Mouse (Mus musculus): Measurements from ENCODE around the gene Dctn3. TPM values are rescaled to one million over a fixed set of nuclear protein-coding genes. Genes with fewer than 3 reads are reported as not detected.
"Not testable (repeated sequence)": the region's sequence is repeated elsewhere in the genome, so short reads cannot be mapped to it uniquely, and the experiment has no call there.

The Dctn3 gene
- 122 and 131 TPM in 2 replicates for polyA plus RNA-seq (2015; fragmentation: Nextera tagmentation; extraction: Ambion mirVana)

- under 1% methylated on average over 27 of the region's 27 CpGs for WGBS
Measured at GRCm38 (mm10) chr4:41722918-41723351, at the start of gene Dctn3. Gene Dctn3 (minus strand): TSS chr4:41723170.

GRCm38 (mm10) chr4:41767301-41767700 is 44.3 kb upstream of the Dctn3 start:
- H3K4me3 ChIP-seq (replicated peaks); H3K9ac ChIP-seq; H3K4me1 ChIP-seq (replicated peaks); H3K4me2 ChIP-seq (replicated peaks); H3K9me3 ChIP-seq; H3K27me3 ChIP-seq (replicated peaks); H3K27ac ChIP-seq; ATAC-seq; H3K36me3 ChIP-seq: not testable (repeated sequence)
- 78% methylated on average over 10 of the region's 10 CpGs for WGBS

More at GRCm38 (mm10) chr4:41722918-41723351, at the start of gene Dctn3:
- peak within 1 kb of the TSS; percentile 94 for H3K4me3 ChIP-seq (replicated peaks)
- peaks cover 8% of the 10 kb centered on the region for H3K4me1 ChIP-seq (replicated peaks)
- H3K27me3 ChIP-seq (replicated peaks): peaks cover 42% of the 10 kb centered on the region
- H3K4me2 ChIP-seq (replicated peaks): peak within 1 kb of the TSS; percentile 68
- peak; percentile 98 for ATAC-seq
- H3K36me3 ChIP-seq: peaks cover 8% of the 10 kb centered on the region
- no peaks in the 10 kb centered on the region for H3K9me3 ChIP-seq
- H3K9ac ChIP-seq: peak within 1 kb of the TSS; percentile 79
- no peak within 1 kb of the TSS for H3K27ac ChIP-seq

GRCm38 (mm10) chr4:41763176-41763575 is 40.2 kb upstream of the Dctn3 start:
- not testable (repeated sequence) for H3K9ac ChIP-seq; H3K9me3 ChIP-seq; H3K27me3 ChIP-seq (replicated peaks); H3K27ac ChIP-seq; H3K36me3 ChIP-seq; H3K4me3 ChIP-seq (replicated peaks); ATAC-seq; H3K4me2 ChIP-seq (replicated peaks)
- WGBS: 81% methylated on average over 5 of the region's 6 CpGs
- peaks cover 33% of the 10 kb centered on the region for H3K4me1 ChIP-seq (replicated peaks)

- not testable (repeated sequence) for H3K27me3 ChIP-seq (replicated peaks)
- 32% methylated on average over 8 of the region's 8 CpGs for WGBS
Measured at GRCm38 (mm10) chr4:41762688-41763114, 39.7 kb upstream of the Dctn3 start.

GRCm38 (mm10) chr4:41762099-41762687 is 39.2 kb upstream of the Dctn3 start:
- H3K4me3 ChIP-seq (replicated peaks): peak overlapping the region; percentile 47
- peak overlapping the region; percentile 74 for H3K4me2 ChIP-seq (replicated peaks)
- peaks cover 33% of the 10 kb centered on the region for H3K4me1 ChIP-seq (replicated peaks)
- no peaks in the 10 kb centered on the region for H3K9me3 ChIP-seq
- peak overlapping the region; percentile 92 for H3K27ac ChIP-seq
- peak overlapping the region; percentile 37 for H3K9ac ChIP-seq
- ATAC-seq: peak; percentile 14; the same call in 1 of the 2 replicates
- no peaks in the 10 kb centered on the region for H3K27me3 ChIP-seq (replicated peaks)
- WGBS: 32% methylated on average over 8 of the region's 8 CpGs
- H3K36me3 ChIP-seq: 0 out of 2 replicates have a peak, but pooled peaks cover under 1% of the 10 kb centered on the region

More at GRCm38 (mm10) chr4:41762688-41763114, 39.7 kb upstream of the Dctn3 start:
- peaks cover 33% of the 10 kb centered on the region for H3K4me1 ChIP-seq (replicated peaks)
- not testable (repeated sequence) for H3K36me3 ChIP-seq, H3K9me3 ChIP-seq, ATAC-seq
- H3K4me2 ChIP-seq (replicated peaks): peak overlapping the region; percentile 74
- H3K27ac ChIP-seq: peak overlapping the region; percentile 92
- peak overlapping the region; percentile 47 for H3K4me3 ChIP-seq (replicated peaks)
- H3K9ac ChIP-seq: peak overlapping the region; percentile 37

GRCm38 (mm10) chr4:41761680-41762079 is 38.7 kb upstream of the Dctn3 start:
- H3K4me2 ChIP-seq (replicated peaks): peak overlapping the region; percentile 74
- ATAC-seq: no peak
- peak overlapping the region; percentile 47 for H3K4me3 ChIP-seq (replicated peaks)
- 0 out of 2 replicates have a peak, but pooled peaks cover 5% of the 10 kb centered on the region for H3K36me3 ChIP-seq
- H3K9me3 ChIP-seq: no peaks in the 10 kb centered on the region
- peak overlapping the region; percentile 92 for H3K27ac ChIP-seq
- H3K4me1 ChIP-seq (replicated peaks): peaks cover 33% of the 10 kb centered on the region
- H3K27me3 ChIP-seq (replicated peaks): no peaks in the 10 kb centered on the region
- peak overlapping the region; percentile 48; the same call in 1 of the 2 replicates for H3K9ac ChIP-seq

- Histone ChIP-seq H3K4me1 (replicated peaks) (peaks cover 39% of the 10 kb centered on the region), H3K27ac (peak overlapping the region; percentile 92), H3K27me3 (replicated peaks) (no peaks in the 10 kb centered on the region), H3K36me3 (0 out of 2 replicates have a peak, but pooled peaks cover 5% of the 10 kb centered on the region), H3K4me3 (replicated peaks) (peak overlapping the region; percentile 47), H3K9ac (peak overlapping the region; percentile 48), H3K9me3 (no peaks in the 10 kb centered on the region), H3K4me2 (replicated peaks) (peak overlapping the region; percentile 74)
- ATAC-seq: peak; percentile 5; the same call in 1 of the 2 replicates
- 69% methylated on average over 4 of the region's 4 CpGs for WGBS
Measured at GRCm38 (mm10) chr4:41760911-41761310, 37.9 kb upstream of the Dctn3 start.

- WGBS: 2% methylated on average over 15 of the region's 15 CpGs
- H3K27ac ChIP-seq: peak overlapping the region; percentile 92
- H3K9me3 ChIP-seq: no peaks in the 10 kb centered on the region
- H3K27me3 ChIP-seq (replicated peaks): no peaks in the 10 kb centered on the region
- peaks cover 39% of the 10 kb centered on the region for H3K4me1 ChIP-seq (replicated peaks)
- H3K36me3 ChIP-seq: 0 out of 2 replicates have a peak, but pooled peaks cover 5% of the 10 kb centered on the region
- H3K4me2 ChIP-seq (replicated peaks): peak overlapping the region; percentile 74
- H3K9ac ChIP-seq: peak overlapping the region; percentile 48
- ATAC-seq: peak; percentile 93
- H3K4me3 ChIP-seq (replicated peaks): peak overlapping the region; percentile 47
Measured at GRCm38 (mm10) chr4:41760288-41760721, 37.3 kb upstream of the Dctn3 start.

- no peaks in the 10 kb centered on the region for H3K27me3 ChIP-seq (replicated peaks)
- peaks cover 40% of the 10 kb centered on the region for H3K4me1 ChIP-seq (replicated peaks)
- ATAC-seq: peak; percentile 33
- 0 out of 2 replicates have a peak, but pooled peaks cover 5% of the 10 kb centered on the region for H3K36me3 ChIP-seq
- peak overlapping the region; percentile 48 for H3K9ac ChIP-seq
- WGBS: 28% methylated on average over 6 of the region's 6 CpGs
- no peaks in the 10 kb centered on the region for H3K9me3 ChIP-seq
- H3K27ac ChIP-seq: peak overlapping the region; percentile 92
- H3K4me3 ChIP-seq (replicated peaks): peak overlapping the region; percentile 47
- H3K4me2 ChIP-seq (replicated peaks): peak overlapping the region; percentile 74
Measured at GRCm38 (mm10) chr4:41759656-41760287, 36.8 kb upstream of the Dctn3 start.

GRCm38 (mm10) chr4:41759206-41759605 is 36.2 kb upstream of the Dctn3 start:
- no peak for ATAC-seq
- Histone ChIP-seq H3K9me3 (no peaks in the 10 kb centered on the region), H3K4me3 (replicated peaks) (no peak overlapping the region), H3K9ac (no peak overlapping the region), H3K4me2 (replicated peaks) (no peak overlapping the region), H3K27ac (peak overlapping the region; percentile 92), H3K27me3 (replicated peaks) (no peaks in the 10 kb centered on the region), H3K36me3 (0 out of 2 replicates have a peak, but pooled peaks cover 5% of the 10 kb centered on the region), H3K4me1 (replicated peaks) (peaks cover 43% of the 10 kb centered on the region)
- 83% methylated on average over 9 of the region's 9 CpGs for WGBS

- Histone ChIP-seq H3K27ac (peak overlapping the region; percentile 92; the same call in 1 of the 2 replicates), H3K36me3 (0 out of 2 replicates have a peak, but pooled peaks cover 5% of the 10 kb centered on the region), H3K9me3 (no peaks in the 10 kb centered on the region), H3K4me1 (replicated peaks) (peaks cover 43% of the 10 kb centered on the region), H3K9ac (no peak overlapping the region), H3K27me3 (replicated peaks) (no peaks in the 10 kb centered on the region), H3K4me2 (replicated peaks) (no peak overlapping the region), H3K4me3 (replicated peaks) (no peak overlapping the region)
- WGBS: 94% methylated on average over 4 of the region's 4 CpGs
- no peak for ATAC-seq
Measured at GRCm38 (mm10) chr4:41758701-41759100, 35.7 kb upstream of the Dctn3 start.

- peaks cover 43% of the 10 kb centered on the region for H3K4me1 ChIP-seq (replicated peaks)
- no peaks in the 10 kb centered on the region for H3K9me3 ChIP-seq
- H3K27me3 ChIP-seq (replicated peaks): no peaks in the 10 kb centered on the region
- H3K4me2 ChIP-seq (replicated peaks): no peak overlapping the region
- H3K36me3 ChIP-seq: 0 out of 2 replicates have a peak, but pooled peaks cover 5% of the 10 kb centered on the region
- 0 out of 2 replicates have a peak overlapping the region, but pooled peaks have one; percentile 92 for H3K27ac ChIP-seq
- no peak for ATAC-seq
- H3K4me3 ChIP-seq (replicated peaks): no peak overlapping the region
- WGBS: 74% methylated on average over 11 of the region's 11 CpGs
- H3K9ac ChIP-seq: no peak overlapping the region
Measured at GRCm38 (mm10) chr4:41758021-41758420, 35.1 kb upstream of the Dctn3 start.
